Mouse (Mus musculus): Measurements from ENCODE around the gene 4932414N04Rik. TPM values are rescaled to one million over a fixed set of nuclear protein-coding genes. Genes with fewer than 3 reads are reported as not detected.
"Not testable (repeated sequence)": the region's sequence is repeated elsewhere in the genome, so short reads cannot be mapped to it uniquely, and the experiment has no call there.

The 4932414N04Rik gene
- not detected in 2 replicates for polyA plus RNA-seq (2015; fragmentation: Nextera tagmentation; extraction: Ambion mirVana)

GRCm38 (mm10) chr2:68656186-68656585, at the start of gene 4932414N04Rik:
Gene 4932414N04Rik, plus strand, starts transcription at chr2:68656486.
- not testable (repeated sequence) for H3K36me3 ChIP-seq (ENCODE audit: insufficient read depth, low read length); H3K27me3 ChIP-seq (ENCODE audit: insufficient read depth, low read length); ATAC-seq (replicated peaks; ENCODE audit: low FRiP score, low read depth); H3K4me1 ChIP-seq (replicated peaks; ENCODE audit: insufficient read depth, low read length); DNase-seq (ENCODE audit: low spot score); H3K9me3 ChIP-seq (replicated peaks; ENCODE audit: low read length); H3K27ac ChIP-seq; H3K4me3 ChIP-seq (replicated peaks; ENCODE audit: low read depth, low read length); H3K9ac ChIP-seq (ENCODE audit: low read depth, low read length); H3K4me2 ChIP-seq (ENCODE audit: low read length)
- WGBS, result 87% methylated on average over 1 of the region's 5 CpGs

GRCm38 (mm10) chr2:68732216-68732615, 75.9 kb downstream of the 4932414N04Rik start:
- WGBS, result 78% methylated on average over 2 of the region's 2 CpGs
- TF ChIP-seq CTCF (IDR thresholded peaks at IDR 0.05; ENCODE audit: low read depth), result no peak
- H3K27me3 ChIP-seq (ENCODE audit: insufficient read depth, low read length), result no peaks in the 10 kb centered on the region
- H3K27ac ChIP-seq, result no peak overlapping the region
- no peak for ATAC-seq (replicated peaks; ENCODE audit: low FRiP score, low read depth)
- H3K4me3 ChIP-seq (replicated peaks; ENCODE audit: low read depth, low read length), result no peak overlapping the region
- H3K9me3 ChIP-seq (replicated peaks; ENCODE audit: low read length), result 0 out of 2 replicates have a peak, but pooled peaks cover 4% of the 10 kb centered on the region
- H3K4me2 ChIP-seq (ENCODE audit: low read length), result no peak overlapping the region
- DNase-seq (ENCODE audit: low spot score), result no peak
- no peak overlapping the region for H3K9ac ChIP-seq (ENCODE audit: low read depth, low read length)
- no peaks in the 10 kb centered on the region for H3K4me1 ChIP-seq (replicated peaks; ENCODE audit: insufficient read depth, low read length)
- no peaks in the 10 kb centered on the region for H3K36me3 ChIP-seq (ENCODE audit: insufficient read depth, low read length)

GRCm38 (mm10) chr2:68739772-68740739, 83.8 kb downstream of the 4932414N04Rik start:
- no peak for TF ChIP-seq CTCF (IDR thresholded peaks at IDR 0.05; ENCODE audit: low read depth)
- Histone ChIP-seq H3K4me3 (replicated peaks; ENCODE audit: low read depth, low read length) (no peak overlapping the region), H3K27ac (no peak overlapping the region), H3K9me3 (replicated peaks; ENCODE audit: low read length) (0 out of 2 replicates have a peak, but pooled peaks cover 4% of the 10 kb centered on the region), H3K9ac (ENCODE audit: low read depth, low read length) (no peak overlapping the region), H3K4me1 (replicated peaks; ENCODE audit: insufficient read depth, low read length) (no peaks in the 10 kb centered on the region), H3K36me3 (ENCODE audit: insufficient read depth, low read length) (no peaks in the 10 kb centered on the region), H3K4me2 (ENCODE audit: low read length) (no peak overlapping the region), H3K27me3 (ENCODE audit: insufficient read depth, low read length) (no peaks in the 10 kb centered on the region)
- ATAC-seq (replicated peaks; ENCODE audit: low FRiP score, low read depth) (peak; percentile 76), DNase-seq (ENCODE audit: low spot score) (no peak)
- WGBS, result 70% methylated on average over 5 of the region's 5 CpGs

- TF ChIP-seq CTCF (IDR thresholded peaks at IDR 0.05; ENCODE audit: low read depth), result peak; percentile 66
Observed at GRCm38 (mm10) chr2:68744599-68744998, 88.3 kb downstream of the 4932414N04Rik start.

GRCm38 (mm10) chr2:68756179-68756578, 99.9 kb downstream of the 4932414N04Rik start:
- Histone ChIP-seq H3K9ac (ENCODE audit: low read depth, low read length) (no peak overlapping the region), H3K9me3 (replicated peaks; ENCODE audit: low read length) (no peaks in the 10 kb centered on the region), H3K27ac (no peak overlapping the region), H3K4me3 (replicated peaks; ENCODE audit: low read depth, low read length) (no peak overlapping the region), H3K36me3 (ENCODE audit: insufficient read depth, low read length) (no peaks in the 10 kb centered on the region), H3K27me3 (ENCODE audit: insufficient read depth, low read length) (no peaks in the 10 kb centered on the region), H3K4me1 (replicated peaks; ENCODE audit: insufficient read depth, low read length) (no peaks in the 10 kb centered on the region), H3K4me2 (ENCODE audit: low read length) (no peak overlapping the region)
- DNase-seq (ENCODE audit: low spot score), result no peak
- ATAC-seq (replicated peaks; ENCODE audit: low FRiP score, low read depth), result no peak
- no peak for TF ChIP-seq CTCF (IDR thresholded peaks at IDR 0.05; ENCODE audit: low read depth)
- 73% methylated on average over 4 of the region's 4 CpGs for WGBS

More at GRCm38 (mm10) chr2:68744599-68744998, 88.3 kb downstream of the 4932414N04Rik start:
- H3K9ac ChIP-seq (ENCODE audit: low read depth, low read length), result no peak overlapping the region
- 81% methylated on average over 4 of the region's 4 CpGs for WGBS
- no peak overlapping the region for H3K27ac ChIP-seq
- no peak for ATAC-seq (replicated peaks; ENCODE audit: low FRiP score, low read depth)
- H3K36me3 ChIP-seq (ENCODE audit: insufficient read depth, low read length), result no peaks in the 10 kb centered on the region
- H3K9me3 ChIP-seq (replicated peaks; ENCODE audit: low read length), result no peaks in the 10 kb centered on the region
- no peaks in the 10 kb centered on the region for H3K4me1 ChIP-seq (replicated peaks; ENCODE audit: insufficient read depth, low read length)
- no peak overlapping the region for H3K4me3 ChIP-seq (replicated peaks; ENCODE audit: low read depth, low read length)
- no peaks in the 10 kb centered on the region for H3K27me3 ChIP-seq (ENCODE audit: insufficient read depth, low read length)
- peak; percentile 61 for DNase-seq (ENCODE audit: low spot score)
- H3K4me2 ChIP-seq (ENCODE audit: low read length), result no peak overlapping the region

- Histone ChIP-seq H3K27ac (no peak overlapping the region), H3K4me1 (replicated peaks; ENCODE audit: insufficient read depth, low read length) (no peaks in the 10 kb centered on the region), H3K4me3 (replicated peaks; ENCODE audit: low read depth, low read length) (no peak overlapping the region), H3K27me3 (ENCODE audit: insufficient read depth, low read length) (no peaks in the 10 kb centered on the region), H3K36me3 (ENCODE audit: insufficient read depth, low read length) (no peaks in the 10 kb centered on the region), H3K9ac (ENCODE audit: low read depth, low read length) (no peak overlapping the region), H3K4me2 (ENCODE audit: low read length) (no peak overlapping the region), H3K9me3 (replicated peaks; ENCODE audit: low read length) (no peaks in the 10 kb centered on the region)
- 23% methylated on average over 6 of the region's 6 CpGs for WGBS
- ATAC-seq (replicated peaks; ENCODE audit: low FRiP score, low read depth), result peak; percentile 61; the same call in 1 of the 2 replicates
- TF ChIP-seq CTCF (IDR thresholded peaks at IDR 0.05; ENCODE audit: low read depth), result peak; percentile 83
- peak; percentile 80 for DNase-seq (ENCODE audit: low spot score)
Observed at GRCm38 (mm10) chr2:68756793-68757192, 100.5 kb downstream of the 4932414N04Rik start.
